Mouse (Mus musculus): ENCODE data around the gene Prkcg. TPM values are rescaled to one million over a fixed set of nuclear protein-coding genes. Genes with fewer than 3 reads are reported as not detected.
A peak's percentile ranks its signal among the peaks of the same experiment; 100 is the strongest.

Prkcg gene
- polyA plus RNA-seq, 1 experiment from 2014 or later: 0.57 TPM

GRCm38 (mm10) chr7:3301628-3302555 is 12.9 kb downstream of the Prkcg start:
- peaks cover 7% of the 10 kb centered on the region for H3K4me1 ChIP-seq (replicated peaks; ENCODE audit: control insufficient read depth, insufficient read depth, low read length)
- H3K9me3 ChIP-seq (ENCODE audit: control insufficient read depth): no peaks in the 10 kb centered on the region
- peak overlapping the region; percentile 43; the same call in 1 of the 2 replicates for H3K9ac ChIP-seq (ENCODE audit: low read depth, low read length)
- peak overlapping the region; percentile 36 for H3K4me3 ChIP-seq (ENCODE audit: low read depth, low read length)
- H3K27me3 ChIP-seq (replicated peaks; ENCODE audit: control insufficient read depth, insufficient read depth, low read length): peaks cover 33% of the 10 kb centered on the region
- H3K4me2 ChIP-seq (replicated peaks; ENCODE audit: low read depth): peak overlapping the region; percentile 75
- no peak overlapping the region for H3K27ac ChIP-seq (ENCODE audit: low read depth, low read length)
- H3K36me3 ChIP-seq (ENCODE audit: control insufficient read depth, insufficient read depth): peaks cover 25% of the 10 kb centered on the region
- 6% methylated on average over 33 of the region's 33 CpGs for WGBS
- TF ChIP-seq CTCF (IDR thresholded peaks at IDR 0.05; ENCODE audit: low read depth): no peak
- 0 out of 2 replicates have a peak, but pooled peaks have one; percentile 39 for ATAC-seq

GRCm38 (mm10) chr7:3302556-3303275 is 13.7 kb downstream of the Prkcg start:
- peak overlapping the region; percentile 43; the same call in 1 of the 2 replicates for H3K9ac ChIP-seq (ENCODE audit: low read depth, low read length)
- peaks cover 16% of the 10 kb centered on the region for H3K36me3 ChIP-seq (ENCODE audit: control insufficient read depth, insufficient read depth)
- WGBS: 2% methylated on average over 16 of the region's 16 CpGs
- peak; percentile 82 for TF ChIP-seq CTCF (IDR thresholded peaks at IDR 0.05; ENCODE audit: low read depth)
- peak overlapping the region; percentile 75 for H3K4me2 ChIP-seq (replicated peaks; ENCODE audit: low read depth)
- 0 out of 2 replicates have a peak, but pooled peaks have one; percentile 11 for ATAC-seq
- peaks cover 33% of the 10 kb centered on the region for H3K27me3 ChIP-seq (replicated peaks; ENCODE audit: control insufficient read depth, insufficient read depth, low read length)
- H3K27ac ChIP-seq (ENCODE audit: low read depth, low read length): no peak overlapping the region
- peak overlapping the region; percentile 36 for H3K4me3 ChIP-seq (ENCODE audit: low read depth, low read length)
- H3K9me3 ChIP-seq (ENCODE audit: control insufficient read depth): no peaks in the 10 kb centered on the region
- H3K4me1 ChIP-seq (replicated peaks; ENCODE audit: control insufficient read depth, insufficient read depth, low read length): peaks cover 7% of the 10 kb centered on the region

- H3K4me2 ChIP-seq (replicated peaks; ENCODE audit: low read depth): peak overlapping the region; percentile 75
- no peak overlapping the region for H3K27ac ChIP-seq (ENCODE audit: low read depth, low read length)
- H3K4me3 ChIP-seq (ENCODE audit: low read depth, low read length): peak overlapping the region; percentile 36
- under 1% methylated on average over 29 of the region's 29 CpGs for WGBS
- no peak overlapping the region for H3K9ac ChIP-seq (ENCODE audit: low read depth, low read length)
- TF ChIP-seq CTCF (IDR thresholded peaks at IDR 0.05; ENCODE audit: low read depth): no peak
- H3K9me3 ChIP-seq (ENCODE audit: control insufficient read depth): no peaks in the 10 kb centered on the region
- peaks cover 7% of the 10 kb centered on the region for H3K4me1 ChIP-seq (replicated peaks; ENCODE audit: control insufficient read depth, insufficient read depth, low read length)
- H3K36me3 ChIP-seq (ENCODE audit: control insufficient read depth, insufficient read depth): peaks cover 10% of the 10 kb centered on the region
- peak; percentile 41 for ATAC-seq
- peaks cover 33% of the 10 kb centered on the region for H3K27me3 ChIP-seq (replicated peaks; ENCODE audit: control insufficient read depth, insufficient read depth, low read length)
These were observed 14.3 kb downstream of the Prkcg start for GRCm38 (mm10) chr7:3303276-3303781.

- no peak overlapping the region for H3K9ac ChIP-seq (ENCODE audit: low read depth, low read length)
- TF ChIP-seq CTCF (IDR thresholded peaks at IDR 0.05; ENCODE audit: low read depth): no peak; the same call in 1 of the 2 replicates
- no peak for ATAC-seq
- no peak overlapping the region for H3K27ac ChIP-seq (ENCODE audit: low read depth, low read length)
- peaks cover 7% of the 10 kb centered on the region for H3K4me1 ChIP-seq (replicated peaks; ENCODE audit: control insufficient read depth, insufficient read depth, low read length)
- peak overlapping the region; percentile 36 for H3K4me3 ChIP-seq (ENCODE audit: low read depth, low read length)
- H3K9me3 ChIP-seq (ENCODE audit: control insufficient read depth): no peaks in the 10 kb centered on the region
- H3K27me3 ChIP-seq (replicated peaks; ENCODE audit: control insufficient read depth, insufficient read depth, low read length): peaks cover 35% of the 10 kb centered on the region
- peaks cover 8% of the 10 kb centered on the region; the same call in 1 of the 2 replicates for H3K36me3 ChIP-seq (ENCODE audit: control insufficient read depth, insufficient read depth)
- peak overlapping the region; percentile 75 for H3K4me2 ChIP-seq (replicated peaks; ENCODE audit: low read depth)
- 10% methylated on average over 12 of the region's 12 CpGs for WGBS
These were observed 14.8 kb downstream of the Prkcg start for GRCm38 (mm10) chr7:3303789-3304188.

- Histone ChIP-seq H3K36me3 (ENCODE audit: control insufficient read depth, insufficient read depth) (peaks cover 6% of the 10 kb centered on the region; the same call in 1 of the 2 replicates), H3K9ac (ENCODE audit: low read depth, low read length) (no peak overlapping the region), H3K27ac (ENCODE audit: low read depth, low read length) (no peak overlapping the region), H3K4me3 (ENCODE audit: low read depth, low read length) (no peak overlapping the region), H3K4me1 (replicated peaks; ENCODE audit: control insufficient read depth, insufficient read depth, low read length) (peaks cover 7% of the 10 kb centered on the region), H3K4me2 (replicated peaks; ENCODE audit: low read depth) (no peak overlapping the region), H3K27me3 (replicated peaks; ENCODE audit: control insufficient read depth, insufficient read depth, low read length) (peaks cover 36% of the 10 kb centered on the region), H3K9me3 (ENCODE audit: control insufficient read depth) (no peaks in the 10 kb centered on the region)
- no peak for ATAC-seq
- WGBS: 8% methylated on average over 10 of the region's 10 CpGs
- no peak for TF ChIP-seq CTCF (IDR thresholded peaks at IDR 0.05; ENCODE audit: low read depth)
These were observed 15.3 kb downstream of the Prkcg start for GRCm38 (mm10) chr7:3304298-3304697.

GRCm38 (mm10) chr7:3306400-3306799 is 17.4 kb downstream of the Prkcg start:
- Histone ChIP-seq H3K36me3 (ENCODE audit: control insufficient read depth, insufficient read depth) (no peaks in the 10 kb centered on the region), H3K27me3 (replicated peaks; ENCODE audit: control insufficient read depth, insufficient read depth, low read length) (peaks cover 36% of the 10 kb centered on the region), H3K9ac (ENCODE audit: low read depth, low read length) (no peak overlapping the region), H3K27ac (ENCODE audit: low read depth, low read length) (no peak overlapping the region), H3K4me3 (ENCODE audit: low read depth, low read length) (no peak overlapping the region), H3K4me2 (replicated peaks; ENCODE audit: low read depth) (no peak overlapping the region), H3K9me3 (ENCODE audit: control insufficient read depth) (no peaks in the 10 kb centered on the region), H3K4me1 (replicated peaks; ENCODE audit: control insufficient read depth, insufficient read depth, low read length) (peaks cover 7% of the 10 kb centered on the region)
- WGBS: 61% methylated on average over 3 of the region's 3 CpGs
- ATAC-seq: no peak
- no peak for TF ChIP-seq CTCF (IDR thresholded peaks at IDR 0.05; ENCODE audit: low read depth)

All from intestine, postnatal 0 days (tissue).